ENCODE assay signal across 10 mouse cellular contexts in the genomic region with DNA sequence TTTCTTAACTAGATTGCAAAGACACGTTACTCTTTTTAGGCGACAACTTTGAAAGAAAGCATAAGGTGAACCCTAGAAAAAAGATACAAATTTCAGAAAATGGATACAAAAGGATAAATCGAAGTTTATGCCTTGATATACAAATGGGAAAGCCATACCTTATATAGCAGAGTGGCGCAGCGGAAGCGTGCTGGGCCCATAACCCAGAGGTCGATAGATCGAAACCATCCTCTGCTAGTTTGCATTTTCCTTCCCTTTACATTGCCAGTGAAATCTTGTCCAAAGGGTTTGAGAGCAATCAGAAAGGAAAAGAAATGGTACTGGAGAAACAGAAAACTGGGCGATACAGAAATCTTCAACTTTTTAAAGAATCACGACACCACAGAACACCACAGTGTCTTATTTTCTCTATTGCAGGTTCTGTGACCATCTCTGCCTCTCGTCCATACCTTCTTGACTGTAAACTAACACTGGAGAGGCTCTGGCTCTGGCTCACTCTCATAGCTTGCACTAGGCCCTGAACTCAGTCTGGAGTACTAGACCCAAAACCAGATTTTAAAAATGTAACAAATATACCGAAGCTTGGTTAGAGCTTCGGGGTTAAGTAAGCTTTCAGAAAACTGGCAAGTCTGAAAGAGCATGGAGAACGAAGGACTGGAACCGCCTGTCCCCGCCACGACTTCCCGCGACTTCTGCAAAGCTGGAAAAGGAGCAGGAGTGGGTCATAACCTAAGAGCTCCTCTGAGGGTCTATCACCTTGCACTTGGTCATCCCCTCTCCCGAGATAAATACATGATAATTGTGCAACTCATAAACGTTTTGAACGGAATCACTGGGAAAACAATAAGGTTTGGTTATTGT. TPM values are rescaled to one million over a fixed set of nuclear protein-coding genes. Genes with fewer than 3 reads are reported as not detected.
DNase-seq lines count a peak whose midpoint lies in the region; ATAC-seq and TF ChIP-seq lines count a peak whose summit lies in the region.
"Had no signal": no experiment of that assay in that cellular context is flagged by ENCODE, and none has a peak within 500 bp of the region (broad histone marks: within the 10 kb centered on the region; RNA-seq: fewer than 3 reads in every experiment).

No protein-coding gene starts in this region.

- no peaks in the 10 kb centered on the region for H3K36me3 ChIP-seq in kidney, embryonic 16.5 days (ENCODE audit: insufficient read depth, low read length)
- no peaks in the 10 kb centered on the region for H3K36me3 ChIP-seq in hindbrain, embryonic 14.5 days (replicated peaks; ENCODE audit: control insufficient read depth, insufficient read depth)
- no peaks in the 10 kb centered on the region for H3K36me3 ChIP-seq in midbrain, postnatal 0 days (ENCODE audit: insufficient read depth, low read length)

- no peak for DNase-seq in kidney, postnatal 25 days
- peak; percentile 66 for DNase-seq in ZHBTc4 (ENCODE audit: low read depth, low spot score)
- DNase-seq in hindbrain, embryonic 14.5 days (ENCODE audit: low spot score): peak; percentile 55
- DNase-seq in midbrain, postnatal 0 days (ENCODE audit: low spot score): no peak
- DNase-seq in adrenal gland, adult 2 months: no peak
- DNase-seq in ovary, postnatal 10 days (ENCODE audit: low spot score): no peak
- DNase-seq: adrenal gland, postnatal 14 days had no signal

- no peaks in the 10 kb centered on the region for H3K27me3 ChIP-seq in kidney, embryonic 16.5 days (ENCODE audit: insufficient read depth, low read length)
- 0 out of 2 replicates have a peak, but pooled peaks cover 11% of the 10 kb centered on the region for H3K27me3 ChIP-seq in hindbrain, embryonic 14.5 days (ENCODE audit: control insufficient read depth, insufficient read depth, low read length)
- H3K27me3 ChIP-seq in midbrain, postnatal 0 days (ENCODE audit: insufficient read depth, low read length): no peaks in the 10 kb centered on the region

- H3K4me3 ChIP-seq in kidney, embryonic 16.5 days (ENCODE audit: low read length): peak overlapping the region; percentile 17
- no peak overlapping the region for H3K4me3 ChIP-seq in hindbrain, embryonic 14.5 days (replicated peaks; ENCODE audit: low read length)
- H3K4me3 ChIP-seq in midbrain, postnatal 0 days (ENCODE audit: low read depth, low read length): no peak overlapping the region

- H3K9ac ChIP-seq in kidney, embryonic 16.5 days (replicated peaks; ENCODE audit: low read length): no peak overlapping the region; the same call in 1 of the 2 replicates
- no peak overlapping the region for H3K9ac ChIP-seq in hindbrain, embryonic 14.5 days
- H3K9ac ChIP-seq in midbrain, postnatal 0 days (replicated peaks; ENCODE audit: low read length, poor library complexity, severe bottlenecking): no peak overlapping the region

- peak overlapping the region; percentile 44 for H3K4me2 ChIP-seq in kidney, embryonic 16.5 days (replicated peaks; ENCODE audit: low read depth, low read length)
- peak overlapping the region; percentile 33 for H3K4me2 ChIP-seq in hindbrain, embryonic 14.5 days (replicated peaks)
- H3K4me2 ChIP-seq in midbrain, postnatal 0 days (ENCODE audit: low read depth, low read length, poor library complexity, severe bottlenecking): 0 out of 2 replicates have a peak overlapping the region, but pooled peaks have one; percentile 16

- WGBS in kidney, embryonic 16.5 days: 21% methylated on average over 22 of the region's 22 CpGs
- 9% methylated on average over 22 of the region's 22 CpGs for WGBS in hindbrain, embryonic 14.5 days
- WGBS in midbrain, postnatal 0 days: 20% methylated on average over 22 of the region's 22 CpGs

- no peaks in the 10 kb centered on the region; the same call in 1 of the 2 replicates for H3K4me1 ChIP-seq in kidney, embryonic 16.5 days (ENCODE audit: insufficient read depth, low read length)
- 0 out of 2 replicates have a peak, but pooled peaks cover 2% of the 10 kb centered on the region for H3K4me1 ChIP-seq in hindbrain, embryonic 14.5 days (replicated peaks; ENCODE audit: control insufficient read depth, insufficient read depth, low read length)
- H3K4me1 ChIP-seq in midbrain, postnatal 0 days (ENCODE audit: insufficient read depth, low read length): no peaks in the 10 kb centered on the region

- H3K27ac ChIP-seq in kidney, embryonic 16.5 days (ENCODE audit: low read length): no peak overlapping the region
- H3K27ac ChIP-seq in hindbrain, embryonic 14.5 days: no peak overlapping the region
- H3K27ac ChIP-seq in midbrain, postnatal 0 days (ENCODE audit: low read depth, low read length): no peak overlapping the region
- H3K27ac ChIP-seq: macrophage had no signal

- no peak for ATAC-seq in kidney, embryonic 16.5 days (ENCODE audit: low FRiP score, low TSS enrichment)
- ATAC-seq in hindbrain, embryonic 14.5 days (ENCODE audit: low FRiP score): no peak
- no peak for ATAC-seq in midbrain, postnatal 0 days (ENCODE audit: low FRiP score)
- no peak for ATAC-seq in cerebellum, adult (ENCODE audit: insufficient number of reproducible peaks, low FRiP score, low TSS enrichment)

- H3K9me3 ChIP-seq in kidney, embryonic 16.5 days (ENCODE audit: low read length): no peaks in the 10 kb centered on the region
- H3K9me3 ChIP-seq in hindbrain, embryonic 14.5 days (ENCODE audit: control insufficient read depth, low read length): no peaks in the 10 kb centered on the region
- H3K9me3 ChIP-seq in midbrain, postnatal 0 days (ENCODE audit: low read length): no peaks in the 10 kb centered on the region

- no peak for TF ChIP-seq CTCF in midbrain, postnatal 0 days (IDR thresholded peaks at IDR 0.05)

RNA-seq across cellular contexts. Expression of a gene that starts 37.7 kb away (rescaled TPM):
- 11.6 and 13.7 TPM in 2 replicates for polyA plus RNA-seq in kidney, embryonic 16.5 days (2015; fragmentation: Nextera tagmentation; extraction: Ambion mirVana)
- 14.9 and 18.2 TPM in 2 replicates for polyA plus RNA-seq in hindbrain, embryonic 14.5 days (2014; fragmentation: Nextera tagmentation; extraction: Ambion mirVana)
- total RNA-seq in midbrain, postnatal 0 days (2014; rRNA removed): 8.1 and 9.8 TPM in 2 replicates
- polyA plus RNA-seq in midbrain, postnatal 0 days (2015; fragmentation: Nextera tagmentation; extraction: Ambion mirVana): 7.5 and 8.4 TPM in 2 replicates
- 1 to 10 TPM; 1.7 to 1.9 TPM for total RNA-seq in adrenal gland, adult 2 months (2021)
- polyA plus RNA-seq in adrenal gland, adult 2 months (2012; rRNA removed): 0.26 and 0.35 TPM in 2 replicates

Comparison
In these comparisons a context has a peak if more than half of its experiments do, and no peak if none do; other contexts are left out.
1. DNase-seq: peak in ZHBTc4 (single experiment) and hindbrain, embryonic 14.5 days (single experiment); none in kidney, postnatal 25 days (0 of 2), midbrain, postnatal 0 days (single experiment), adrenal gland, adult 2 months (single experiment) and ovary, postnatal 10 days (single experiment).
2. Peak in every context shown above with its lines, with median percentiles within 50 percentile points of each other: H3K4me2 ChIP-seq.